Mouse (Mus musculus) spleen, adult 2 months (tissue): ENCODE results near the gene Ccnf.

Experiments
- CTCF ChIP-seq: fragments of 200-500 bp; IDR thresholded peaks from 2 replicates; pipeline ENCODE4 v1.5.1; 2011; ENCODE audit warnings: mild to moderate bottlenecking, inconsistent platforms; ENCODE audit not compliant: insufficient read depth, insufficient read length, insufficient replicate concordance; ENCODE audit errors: extremely low read depth
- POLR2A ChIP-seq: fragments of 200-500 bp; IDR thresholded peaks from 2 replicates; pipeline ENCODE4 v1.6.1; 2011; ENCODE audit warnings: low read depth, low read length, inconsistent platforms

DNA sequence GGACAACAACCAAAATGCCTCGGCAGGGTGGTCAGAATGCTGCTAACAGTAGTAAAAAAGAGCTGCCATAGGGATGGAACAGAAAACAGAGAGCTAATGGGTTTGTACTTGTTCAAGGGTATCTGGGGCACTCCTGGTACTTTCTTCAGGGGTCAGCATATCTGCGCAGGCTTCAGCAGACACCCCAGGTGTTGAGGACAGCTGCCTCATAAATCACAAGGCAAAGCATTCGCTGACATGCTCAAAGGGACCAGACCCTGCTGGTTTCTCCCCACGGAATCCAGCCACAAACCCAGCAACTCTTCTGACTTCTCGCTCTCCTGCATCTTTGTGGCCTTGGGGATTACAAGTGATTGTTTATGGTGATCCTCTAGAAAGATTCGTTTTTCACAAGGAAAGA is 28.6 kb downstream of the Ccnf start:
- no peak for TF ChIP-seq POLR2A
- no peak for TF ChIP-seq CTCF
